Mouse (Mus musculus) embryo, embryonic 9.5 days (tissue): ENCODE data around the gene Clic6.

Source experiments
- DNase-seq: peaks from one replicate; pipeline ENCODE4 v3.0.0-alpha.2; 2017; ENCODE audit errors: extremely low spot score

Gene Clic6

DNA sequence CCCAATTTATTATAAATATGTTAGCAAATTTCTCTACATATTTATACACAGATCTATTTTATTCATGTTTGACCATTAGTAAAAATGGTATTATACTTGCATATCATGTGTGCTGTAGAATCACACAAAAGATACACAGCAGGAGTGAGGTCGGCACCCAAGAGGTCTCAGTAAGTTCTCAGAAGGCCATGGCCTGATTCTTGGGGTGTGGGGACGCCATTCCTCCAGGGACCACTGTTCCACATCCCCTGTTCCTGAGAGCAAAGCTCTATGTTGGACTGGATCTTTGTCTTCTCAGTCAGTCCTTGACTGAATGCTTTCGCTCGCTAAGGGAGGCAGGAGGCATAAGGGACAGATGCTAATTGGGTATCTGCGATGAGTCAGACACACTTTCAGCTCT lies at the start of gene Clic6:
Gene Clic6 (plus strand): TSS at position 301 of the 400 bp plus-strand sequence.
- no peak for DNase-seq

DNA sequence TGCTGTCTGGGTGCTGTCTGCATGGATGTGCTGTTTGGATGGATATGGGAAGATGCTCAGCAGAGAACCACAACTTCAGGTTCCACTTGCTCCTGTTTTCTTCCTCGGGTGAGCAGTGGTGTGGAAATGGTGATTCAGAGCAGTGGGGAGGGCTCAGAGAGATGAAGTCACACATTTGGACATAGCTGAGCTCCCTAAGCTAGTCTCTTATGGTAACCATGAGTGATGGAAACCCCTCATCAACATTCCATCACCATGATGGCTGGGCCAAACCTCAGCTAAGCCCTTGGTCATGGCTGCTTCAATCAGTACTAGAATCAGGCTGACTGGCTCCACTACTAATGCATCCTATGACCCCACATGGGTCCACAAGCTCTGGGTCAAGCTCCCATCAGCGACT lies 45.8 kb upstream of the Clic6 start:
- no peak for DNase-seq

DNA sequence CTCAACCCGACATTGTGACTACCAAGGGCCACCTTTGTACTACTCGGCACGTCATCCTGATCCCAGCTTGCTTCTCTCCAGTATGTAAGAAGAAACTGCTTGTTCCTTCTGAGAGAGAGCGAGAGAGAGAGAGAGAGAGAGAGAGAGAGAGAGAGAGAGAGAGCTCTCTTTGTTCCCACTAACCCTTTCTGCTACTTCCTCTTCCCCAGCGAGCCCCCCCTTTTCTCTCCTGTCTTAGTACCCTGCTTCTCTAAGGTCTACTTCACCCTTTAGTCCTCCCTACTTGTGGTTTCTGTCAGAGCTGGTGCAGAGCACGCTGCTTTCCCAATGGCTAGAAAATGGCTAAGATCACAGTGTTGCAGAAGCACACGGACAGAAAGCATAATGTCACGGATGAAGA lies 45.3 kb upstream of the Clic6 start:
- no peak for DNase-seq

DNA sequence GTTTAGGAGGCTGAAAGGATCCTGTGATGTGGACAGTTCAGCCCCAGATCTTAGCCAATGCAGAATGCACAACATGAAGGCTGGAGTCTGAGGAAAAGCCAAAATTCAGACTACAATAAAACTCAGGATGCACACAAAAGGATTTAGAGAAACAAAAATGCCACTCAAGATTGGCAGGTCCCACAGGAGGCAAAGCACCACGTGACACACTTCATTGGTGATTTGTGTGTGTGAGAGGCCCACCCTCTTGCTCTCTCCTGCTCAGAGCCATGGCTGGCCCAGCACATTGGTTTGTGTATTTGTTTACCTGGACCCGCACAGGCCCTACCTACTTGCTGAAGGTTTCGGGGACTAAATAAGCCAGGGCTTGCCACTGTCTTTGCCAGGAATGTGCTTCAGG lies 44.3 kb upstream of the Clic6 start:
- no peak for DNase-seq

DNA sequence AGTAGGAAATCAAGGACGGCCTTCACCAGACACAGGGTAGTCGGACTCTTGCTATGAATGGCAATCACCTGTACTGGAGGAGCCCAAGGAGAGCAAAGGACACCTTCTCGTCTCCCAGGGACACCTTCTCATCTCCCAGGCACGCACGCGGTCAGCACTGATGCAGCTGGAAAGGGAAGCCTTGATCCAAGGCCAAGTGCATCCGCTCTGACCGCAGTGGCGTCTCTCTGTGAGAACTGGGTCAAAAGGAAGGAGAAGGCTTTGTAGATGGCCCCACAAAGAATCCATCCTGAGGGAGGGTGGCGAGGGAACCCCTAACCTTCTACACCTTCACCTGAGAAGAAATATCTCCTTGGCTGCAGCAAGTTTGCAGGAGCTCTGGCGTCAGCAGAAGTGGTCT lies 43.4 kb upstream of the Clic6 start:
- DNase-seq = no peak

DNA sequence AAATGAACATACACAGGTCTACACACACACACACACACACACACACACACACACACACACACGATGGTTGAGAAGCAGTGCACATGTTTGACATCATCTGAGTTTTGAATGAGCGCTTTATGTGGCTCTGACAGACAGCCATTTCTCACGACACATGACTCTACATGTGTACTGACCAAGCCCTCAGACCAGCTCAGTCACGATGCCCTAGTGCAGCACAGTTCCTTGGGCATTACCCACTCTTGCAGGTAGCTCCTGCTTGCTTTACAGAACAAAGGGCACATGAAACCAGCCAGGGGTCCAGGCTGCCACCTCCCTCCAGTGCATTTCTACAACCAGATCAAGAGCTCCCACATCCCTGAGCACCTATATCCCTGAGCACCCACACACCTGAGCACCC lies 42.6 kb upstream of the Clic6 start:
- DNase-seq = no peak

DNA sequence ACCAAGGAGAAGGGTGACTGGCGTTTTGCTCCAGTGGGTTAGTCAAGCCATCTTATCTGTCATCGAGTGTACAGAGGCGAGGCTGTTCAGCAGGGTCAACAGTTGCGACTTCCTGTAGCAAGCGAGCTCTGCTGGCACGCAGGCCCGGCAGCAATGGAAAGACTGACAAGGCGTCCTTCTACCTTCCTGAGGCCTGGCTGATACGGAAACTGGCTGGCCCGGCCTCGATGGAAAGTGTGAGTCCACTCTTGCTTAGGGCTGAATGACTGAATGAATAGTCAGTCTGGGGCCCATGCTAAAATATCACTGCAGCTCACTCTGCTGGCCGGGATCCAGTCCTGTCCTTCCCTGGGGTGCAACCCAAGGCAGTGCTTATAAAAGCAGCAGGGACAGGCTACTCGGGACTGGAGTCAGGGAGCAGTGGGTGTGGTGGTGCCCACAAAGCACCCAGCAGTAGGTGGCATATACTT lies 41.9 kb upstream of the Clic6 start:
- no peak for DNase-seq

DNA sequence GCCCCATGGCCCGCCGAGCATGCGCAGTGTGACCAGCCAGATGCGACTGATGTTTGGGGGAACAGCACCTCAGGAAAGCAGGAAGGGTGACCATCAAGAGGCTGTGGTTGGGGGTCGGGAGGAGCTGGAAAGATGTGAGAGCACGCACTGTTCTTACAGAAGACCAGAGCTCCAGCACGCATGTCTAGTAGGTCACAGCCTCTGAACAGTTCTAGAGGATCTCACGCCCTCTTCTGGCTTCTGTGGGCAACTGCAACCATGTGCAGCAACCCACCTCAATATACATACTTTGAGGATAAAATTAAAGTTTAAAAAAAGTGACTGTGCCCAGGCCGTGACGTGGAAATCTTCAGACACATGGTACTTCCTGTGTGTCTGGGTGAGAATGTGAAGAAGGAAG lies 40.2 kb upstream of the Clic6 start:
- DNase-seq = peak; percentile 49

DNA sequence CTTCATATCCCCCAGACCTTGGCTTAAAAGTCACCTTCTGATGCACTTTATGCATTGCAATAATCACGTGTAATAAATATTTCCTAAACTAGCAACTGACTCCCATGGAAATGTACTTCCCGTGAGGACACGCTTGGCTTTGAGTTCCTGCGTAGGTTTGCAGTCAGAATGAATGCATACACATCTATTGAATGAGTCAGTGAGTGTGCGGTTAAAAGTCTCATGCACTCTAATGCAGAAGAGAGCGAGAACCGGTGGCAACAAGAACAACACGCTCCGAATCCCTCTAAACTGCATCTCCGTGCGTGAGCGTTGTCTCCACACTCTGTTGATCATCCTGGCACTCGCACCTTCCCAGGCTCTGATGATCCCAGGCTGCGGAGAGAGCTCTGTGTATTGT lies 36.5 kb upstream of the Clic6 start:
- DNase-seq = no peak

DNA sequence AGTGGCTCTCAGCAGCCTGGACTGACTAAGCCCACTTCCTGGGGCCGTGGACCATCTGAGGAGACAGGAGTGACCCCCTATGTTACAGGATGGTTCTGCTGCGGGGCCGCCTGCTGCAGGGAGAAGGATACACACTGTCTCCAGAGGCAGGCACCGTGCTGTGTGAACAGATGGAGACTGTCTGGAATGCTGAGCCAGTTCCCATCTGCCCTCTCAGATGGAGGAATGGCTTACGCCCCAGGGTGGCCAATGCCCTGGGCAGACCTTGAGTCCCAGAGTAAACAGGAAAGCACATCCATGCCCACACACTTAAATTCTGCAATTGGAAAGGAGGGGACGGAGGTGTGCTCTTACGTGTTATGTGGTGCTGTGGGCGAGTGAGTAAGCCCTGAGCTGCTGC lies 35.2 kb upstream of the Clic6 start:
- DNase-seq = no peak

DNA sequence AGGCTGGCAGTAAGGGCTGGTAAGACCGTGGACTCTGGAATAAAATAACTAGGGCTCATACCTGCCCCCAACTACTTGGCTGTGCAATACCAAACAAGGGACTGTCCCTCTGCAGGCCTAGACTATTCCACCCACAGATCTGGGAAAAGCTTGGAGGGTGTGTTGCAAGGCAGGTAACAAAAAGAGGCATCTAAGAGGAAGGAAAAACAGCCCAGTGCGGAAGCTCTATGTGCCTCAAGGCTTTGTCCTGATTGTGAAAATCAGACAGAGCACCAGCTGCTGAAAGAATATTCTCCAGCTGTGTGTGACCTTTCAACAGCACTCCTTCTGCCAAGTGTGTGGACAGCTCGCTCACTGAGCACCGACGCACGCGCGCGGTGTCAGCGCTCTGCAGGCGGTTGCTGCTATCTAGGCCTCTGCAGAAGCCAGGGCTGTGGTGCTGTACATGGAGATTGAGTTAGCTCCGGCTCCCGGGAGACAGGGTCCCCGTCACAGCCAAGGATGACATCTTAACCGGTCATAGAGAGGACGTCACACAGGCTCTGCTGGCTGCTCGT lies 33.9 kb upstream of the Clic6 start:
- no peak for DNase-seq

DNA sequence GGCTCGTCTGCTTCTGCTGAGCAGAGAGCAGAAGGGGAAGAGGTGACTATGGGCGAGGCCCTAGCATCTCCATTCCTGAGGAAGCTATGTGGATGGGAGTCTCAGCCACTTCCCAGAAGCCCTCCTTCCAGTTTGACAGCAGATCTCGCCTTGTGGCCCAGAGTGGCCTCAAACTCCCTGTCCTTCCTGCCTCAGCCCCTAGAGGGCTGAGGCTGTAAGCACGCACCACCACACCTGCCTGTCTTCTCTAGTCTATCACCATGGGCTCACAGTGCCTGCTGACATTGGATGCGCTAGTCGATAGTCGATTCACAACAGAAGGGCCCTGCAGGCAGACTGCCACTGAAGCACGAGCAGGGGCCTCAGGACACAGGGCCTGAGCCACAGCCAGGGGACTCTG lies 32.9 kb upstream of the Clic6 start:
- no peak for DNase-seq

DNA sequence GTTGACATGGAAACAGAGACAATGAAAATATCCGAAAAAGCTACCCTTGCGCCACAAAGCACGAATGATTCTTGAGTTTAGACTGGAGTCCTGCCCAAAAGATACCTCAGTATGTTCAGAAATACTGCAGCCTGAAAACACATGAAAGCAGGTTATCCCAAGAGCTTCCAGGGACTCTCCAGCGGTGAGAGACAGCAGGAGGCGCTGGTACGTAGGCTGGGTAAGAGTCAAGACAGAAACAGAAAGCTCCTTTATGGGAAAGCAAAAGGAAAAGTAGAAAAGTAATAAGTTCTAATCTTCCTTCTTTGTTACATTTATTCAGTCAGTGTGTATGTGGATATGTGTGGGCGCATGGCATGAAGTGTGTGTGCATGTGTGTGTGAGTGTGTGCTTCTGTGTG lies 31.5 kb upstream of the Clic6 start:
- DNase-seq = no peak

DNA sequence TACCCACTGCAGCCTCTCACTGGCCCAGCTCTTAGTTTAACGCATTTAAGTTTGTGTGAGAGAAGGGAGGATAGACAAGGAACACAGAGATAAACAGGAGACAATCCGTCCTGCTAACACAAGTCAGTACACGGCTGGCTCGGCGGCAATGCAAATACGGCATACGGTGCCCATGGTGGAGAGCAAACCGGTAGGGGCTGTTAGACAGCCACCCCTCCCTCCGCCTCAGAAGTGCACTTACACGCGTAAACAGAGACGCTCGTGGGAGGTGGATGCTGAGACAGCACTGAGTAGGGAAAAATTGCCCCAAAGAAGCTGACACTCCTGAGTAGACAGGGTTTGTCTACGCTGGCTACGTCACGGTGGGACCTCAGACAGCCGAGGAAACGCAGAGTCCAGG lies 31.0 kb upstream of the Clic6 start:
- DNase-seq = no peak

DNA sequence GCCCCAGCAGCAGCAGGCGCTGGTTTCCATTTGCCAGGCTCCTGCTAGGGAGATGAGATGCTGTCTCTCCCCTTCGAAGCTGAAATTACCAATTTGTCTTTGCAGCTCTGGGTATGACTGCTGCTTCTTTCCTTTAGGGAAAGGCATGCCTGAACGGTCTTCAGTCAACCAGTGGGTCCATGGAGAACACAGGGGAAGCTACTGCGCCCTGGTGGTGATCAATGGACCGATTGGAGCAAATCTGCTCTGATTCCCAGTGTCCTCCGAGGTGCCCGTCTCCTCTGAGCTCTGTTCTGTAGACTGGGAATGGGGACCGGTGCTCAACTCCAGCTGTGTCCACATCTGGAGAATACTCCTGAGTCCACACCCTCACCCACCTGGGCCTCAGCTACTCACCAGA lies 30.0 kb upstream of the Clic6 start:
- no peak for DNase-seq

DNA sequence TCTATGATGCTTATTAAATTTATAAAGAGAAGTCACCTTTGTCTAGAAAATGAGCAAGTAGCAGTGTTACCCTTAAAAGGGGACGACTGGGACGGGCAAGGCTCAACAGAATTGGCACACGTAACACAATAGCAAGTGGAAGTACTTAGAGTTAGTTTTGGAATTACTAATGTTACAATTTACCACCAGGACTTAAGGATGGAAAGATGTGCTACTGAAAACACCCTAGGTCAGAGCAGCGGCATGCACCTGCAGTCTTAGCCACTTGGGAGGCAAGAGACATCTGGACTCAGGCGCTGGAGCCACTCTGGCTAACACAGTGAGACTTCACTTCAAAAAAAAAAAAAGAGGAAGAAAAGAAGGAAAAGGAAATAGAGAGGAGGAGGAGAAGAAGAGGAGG lies 29.6 kb upstream of the Clic6 start:
- no peak for DNase-seq

DNA sequence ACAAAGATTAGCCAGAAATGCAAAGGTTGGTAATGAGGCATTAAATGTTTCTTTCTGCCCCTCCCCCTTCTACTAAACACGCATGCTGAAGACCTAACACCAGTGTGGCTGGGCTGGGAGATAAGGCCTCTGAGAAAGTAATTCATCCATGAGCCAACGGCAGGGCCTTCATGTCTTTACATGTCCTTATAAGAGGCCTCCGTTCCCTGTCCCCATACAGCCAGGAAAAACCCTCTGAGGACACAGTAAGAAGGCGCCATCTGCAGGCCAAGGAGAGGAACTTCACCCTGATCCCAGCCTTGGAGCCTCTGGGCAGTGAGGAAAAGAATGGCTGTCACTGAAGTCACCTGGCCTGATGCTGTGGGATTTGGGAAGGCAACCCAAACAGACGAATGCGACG lies 27.9 kb upstream of the Clic6 start:
- DNase-seq = peak; percentile 71

DNA sequence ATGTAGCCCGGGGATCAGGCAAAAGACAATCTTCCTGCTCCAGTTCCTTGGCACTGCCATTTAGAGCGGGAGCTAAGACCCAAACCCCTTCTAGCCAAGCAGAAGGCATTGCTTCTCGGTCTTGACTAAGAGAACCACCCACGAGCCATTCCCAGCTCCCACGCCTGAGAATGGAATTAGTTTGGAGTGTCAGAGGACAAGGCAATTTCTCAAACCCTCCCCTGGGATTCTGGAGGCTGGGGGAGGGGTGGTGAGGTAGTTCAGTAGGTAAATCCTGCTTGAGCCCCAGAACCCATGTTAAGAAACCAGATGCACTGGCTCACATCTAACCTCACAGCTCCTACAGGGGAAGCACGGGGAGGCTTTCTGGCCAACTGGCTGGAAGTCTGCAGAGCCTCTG lies 24.1 kb upstream of the Clic6 start:
- no peak for DNase-seq

DNA sequence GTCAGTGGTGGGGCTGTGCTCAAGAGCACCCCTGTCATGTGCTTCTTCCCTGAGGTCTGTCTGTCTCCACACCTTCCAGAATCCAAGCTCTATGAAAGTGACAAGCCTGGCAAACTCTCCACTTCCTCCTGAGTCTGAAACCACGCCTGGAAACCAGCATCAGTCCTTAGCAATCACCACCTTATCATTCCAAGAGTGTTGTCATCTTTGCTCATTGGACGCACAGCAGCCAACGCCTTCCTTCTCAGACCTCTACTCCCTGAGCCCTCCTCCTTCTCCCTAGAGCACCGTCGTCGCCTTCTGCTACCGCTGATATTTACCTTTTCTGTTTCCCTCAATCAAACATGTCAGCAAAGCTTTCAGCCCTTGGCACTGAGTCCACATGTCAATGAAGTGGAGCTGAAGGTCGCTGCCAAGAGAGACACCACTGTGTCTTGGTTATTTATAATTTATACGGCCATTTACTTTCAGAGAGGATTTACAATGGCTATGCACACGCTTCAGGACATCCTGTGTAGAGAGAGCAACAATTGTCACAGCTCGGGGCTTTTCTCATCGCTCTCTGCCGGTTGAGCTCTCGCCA lies 21.1 kb upstream of the Clic6 start:
- no peak for DNase-seq

DNA sequence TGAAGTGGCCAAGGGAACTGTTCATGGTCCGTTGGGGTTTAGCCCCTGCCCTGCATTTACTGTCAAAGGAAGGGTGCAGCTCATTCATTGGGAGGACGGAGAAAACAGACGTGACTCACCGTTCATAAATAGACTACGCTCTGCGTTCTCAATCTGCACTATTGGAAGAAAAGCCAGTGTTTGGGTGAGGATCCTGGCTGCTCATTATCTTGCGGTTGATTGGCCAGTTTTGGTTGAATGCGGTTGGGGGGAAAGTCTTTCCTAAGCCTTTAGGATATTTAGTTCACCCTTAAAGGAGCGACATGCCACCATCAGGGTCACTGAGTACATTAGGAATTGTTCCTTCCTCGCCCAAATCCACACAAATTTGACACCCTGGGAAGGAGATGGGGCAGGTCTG lies 20.3 kb upstream of the Clic6 start:
- DNase-seq = no peak

DNA sequence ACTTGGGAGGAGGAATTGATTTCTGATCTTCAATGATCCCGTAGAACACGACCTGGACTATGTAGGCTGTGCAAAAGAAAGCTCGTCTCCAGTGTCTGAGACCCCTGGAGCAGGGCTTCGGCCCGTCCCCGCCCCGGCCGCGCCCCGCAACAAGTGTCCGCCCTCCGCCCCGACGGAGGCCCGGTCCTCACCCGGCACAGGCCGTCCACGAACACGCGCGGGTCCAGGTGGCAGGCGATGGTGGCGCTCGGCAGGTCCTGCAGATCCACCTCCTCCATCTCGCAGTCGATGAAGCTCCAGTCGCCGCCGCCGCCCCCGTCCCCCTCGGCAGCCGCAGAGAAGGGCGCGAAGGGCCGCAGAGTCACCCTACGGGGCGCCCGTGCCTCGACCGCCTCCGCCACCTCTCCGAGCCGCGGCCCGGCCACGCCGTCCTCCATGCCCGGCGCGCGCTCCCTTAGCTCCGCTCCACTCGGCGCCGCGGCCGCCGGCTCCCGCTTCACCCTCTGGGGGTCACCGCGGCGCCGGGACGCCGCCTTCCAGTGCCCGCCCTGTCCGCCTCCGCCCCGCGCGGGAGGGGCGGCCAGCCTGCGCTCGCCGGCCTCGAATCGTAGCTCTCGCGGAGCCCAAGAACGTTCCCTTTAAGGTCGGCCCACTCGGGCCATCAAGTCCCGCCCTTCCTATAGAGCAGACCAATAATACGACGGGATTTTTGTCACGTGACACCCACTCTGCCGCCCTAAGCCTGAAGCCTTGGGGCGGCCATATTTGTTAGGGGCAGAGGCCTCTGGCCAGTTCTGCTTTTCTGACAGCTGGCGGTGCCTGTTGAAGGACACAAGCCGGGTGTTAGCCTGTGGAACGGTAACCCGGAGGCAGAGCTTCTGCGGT lies 19.7 kb upstream of the Clic6 start:
- peak; percentile 96 for DNase-seq

DNA sequence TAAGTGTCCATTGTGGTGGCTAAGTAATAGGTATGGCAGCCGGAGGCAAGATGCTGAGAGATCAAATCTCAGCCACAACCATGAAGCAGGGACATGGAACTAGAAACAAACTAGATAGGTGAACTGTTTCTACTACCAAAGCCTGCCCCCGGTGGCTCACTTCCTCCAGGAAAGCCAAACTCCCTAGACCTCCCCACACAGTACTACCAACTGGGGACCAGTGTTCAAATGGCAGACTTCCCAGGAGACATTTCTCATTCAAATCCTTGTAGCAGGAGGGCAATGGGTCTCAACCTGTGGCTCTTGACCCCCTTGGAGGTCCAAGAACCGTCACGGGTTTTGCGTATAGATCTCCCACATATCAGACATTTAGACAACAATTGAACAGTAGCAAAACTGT lies 18.5 kb upstream of the Clic6 start:
- DNase-seq = no peak

DNA sequence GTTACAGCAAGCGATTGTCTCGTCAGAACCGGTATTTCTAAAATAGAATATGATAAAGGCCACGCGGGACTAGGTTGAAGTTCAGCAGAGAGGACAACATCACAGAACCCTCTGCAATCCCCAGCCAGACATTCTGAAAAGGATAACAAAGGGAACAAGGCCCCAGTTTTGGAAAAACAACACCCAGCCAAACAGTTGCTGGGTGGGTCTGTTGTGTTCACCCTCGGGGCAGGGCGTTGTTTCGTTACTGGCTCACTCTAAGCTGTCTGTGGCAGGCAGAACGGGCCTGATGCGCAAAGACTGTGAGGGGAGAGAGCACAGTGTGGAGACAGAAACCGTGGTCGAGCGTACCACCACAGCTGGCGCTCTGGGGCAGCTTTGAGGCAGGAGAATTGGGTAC lies 17.1 kb upstream of the Clic6 start:
- no peak for DNase-seq
